Mouse (Mus musculus): Measurements from ENCODE around the gene Car6.

Car6 gene

DNA sequence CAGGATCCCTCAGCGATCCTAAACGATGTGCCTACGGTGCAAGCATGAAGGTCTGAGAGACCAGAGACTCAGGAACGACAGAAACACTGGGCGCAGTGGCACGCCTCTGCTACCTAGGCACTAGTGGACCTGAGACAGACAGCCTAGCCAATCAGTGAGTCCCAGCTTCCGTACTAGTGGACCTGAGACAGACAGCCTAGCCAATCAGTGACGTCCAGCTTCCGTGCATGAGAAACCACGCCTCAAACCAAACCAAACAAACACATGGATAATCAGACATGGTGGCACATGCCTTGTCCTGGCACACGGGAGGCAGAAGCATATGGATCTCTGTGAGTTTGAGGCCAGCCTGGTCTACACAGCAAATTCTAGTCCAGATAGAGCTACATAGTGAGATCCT lies 12.9 kb downstream of the Car6 start:
- DNase-seq (ENCODE audit: low spot score in 2 of 2) = no peak

DNA sequence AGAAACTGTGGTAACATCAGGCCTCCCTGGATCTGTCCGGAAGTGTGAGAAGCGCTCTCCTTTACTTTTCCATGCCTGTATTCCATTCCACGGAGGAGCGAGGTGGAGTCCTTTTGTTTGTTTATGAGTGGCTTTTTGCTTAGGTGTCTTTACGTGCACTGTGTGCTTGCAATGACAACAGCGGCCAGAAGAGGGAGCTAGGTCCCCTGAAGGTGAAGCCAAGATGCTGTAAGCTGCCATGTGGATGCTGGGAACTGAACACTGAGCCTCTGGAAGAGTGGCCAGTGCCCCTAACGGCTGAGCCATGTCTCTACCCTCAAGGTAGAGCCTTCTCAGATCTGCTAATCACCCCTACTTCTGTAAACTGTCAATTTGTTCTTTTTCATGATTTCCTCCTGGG lies 19.8 kb downstream of the Car6 start:
- no peak for DNase-seq (ENCODE audit: low spot score in 2 of 2)

- no peak for DNase-seq (ENCODE audit: low spot score in 2 of 2)
Measured at GRCm38 (mm10) chr4:150178131-150178530, 23.0 kb downstream of the Car6 start.

DNA sequence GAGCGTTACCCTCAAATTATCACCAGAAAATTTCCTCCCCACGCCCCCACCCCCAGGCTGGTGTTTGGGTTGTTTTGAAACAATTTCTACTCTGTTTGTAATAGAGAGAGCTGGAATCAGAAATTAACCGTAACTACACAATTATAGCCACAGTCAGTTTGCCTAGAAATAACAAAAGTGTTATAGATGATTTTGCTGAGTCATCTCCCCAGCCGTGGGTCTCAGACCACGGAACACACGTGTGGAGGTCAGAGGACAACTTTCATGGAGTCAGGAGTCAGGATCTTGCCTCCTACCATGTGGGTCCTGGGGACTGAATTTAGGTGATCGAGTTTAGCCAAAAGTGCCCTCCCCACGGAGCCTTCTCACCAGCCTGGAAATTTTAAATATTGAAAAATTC lies 24.0 kb downstream of the Car6 start:
- DNase-seq (ENCODE audit: low spot score in 2 of 2) = no peak

GRCm38 (mm10) chr4:150176535-150176934 lies 24.6 kb downstream of the Car6 start:
- DNase-seq (ENCODE audit: low spot score in 2 of 2) = peak; percentile 17 to 19

DNA sequence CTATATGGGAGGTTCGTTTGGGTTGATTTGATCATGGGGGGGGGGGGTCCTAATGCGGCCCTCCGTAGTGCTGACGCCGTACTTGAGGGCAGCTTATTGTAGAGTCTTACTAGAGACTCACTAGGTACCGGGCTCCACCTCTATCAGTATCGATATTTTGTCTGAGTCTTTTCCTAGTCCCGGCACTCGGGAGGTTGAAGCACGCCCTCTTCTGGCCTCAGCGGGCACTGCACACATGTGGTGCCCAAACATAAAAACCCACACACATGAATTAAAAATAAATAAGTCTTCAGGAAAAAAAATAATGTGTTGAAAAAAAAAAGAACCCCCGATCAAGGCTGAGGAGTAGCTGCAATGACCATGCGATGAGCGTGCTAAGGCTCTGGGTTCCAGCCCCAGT lies 27.1 kb downstream of the Car6 start:
- DNase-seq (ENCODE audit: low spot score in 2 of 2) = no peak

- peak; percentile 32 to 62 for DNase-seq (ENCODE audit: low spot score in 2 of 2)
Measured at GRCm38 (mm10) chr4:150173281-150173680, 27.9 kb downstream of the Car6 start.

DNA sequence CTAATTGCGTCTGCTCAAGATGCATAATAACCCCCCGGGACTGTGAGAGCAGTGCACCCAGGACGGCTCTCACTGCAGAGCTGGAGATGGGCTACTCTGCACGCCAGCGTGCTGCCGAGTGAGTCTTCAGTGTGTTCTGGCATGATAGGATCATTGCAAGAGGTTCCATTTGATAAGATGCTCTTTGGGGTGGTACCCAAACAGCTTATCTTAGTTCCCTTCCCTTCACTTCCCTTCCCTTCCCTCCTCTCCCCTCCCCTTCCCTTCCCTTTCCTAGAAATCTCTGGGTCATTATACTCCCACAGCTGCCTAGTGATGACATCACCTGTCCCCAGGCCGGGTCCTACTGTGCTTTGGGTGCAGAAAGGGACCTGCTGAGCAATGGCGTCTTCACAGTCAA lies 29.0 kb downstream of the Car6 start:
- DNase-seq (ENCODE audit: low spot score in 2 of 2) = no peak

GRCm38 (mm10) chr4:150168406-150168805 lies 32.7 kb downstream of the Car6 start:
- peak; percentile 16 to 39 for DNase-seq (ENCODE audit: low spot score in 2 of 2)

GRCm38 (mm10) chr4:150164875-150165274 lies 36.3 kb downstream of the Car6 start:
- DNase-seq (ENCODE audit: low spot score in 2 of 2) = no peak

GRCm38 (mm10) chr4:150162561-150163169 lies 38.5 kb downstream of the Car6 start:
- no peak for DNase-seq (ENCODE audit: low spot score in 2 of 2)

DNA sequence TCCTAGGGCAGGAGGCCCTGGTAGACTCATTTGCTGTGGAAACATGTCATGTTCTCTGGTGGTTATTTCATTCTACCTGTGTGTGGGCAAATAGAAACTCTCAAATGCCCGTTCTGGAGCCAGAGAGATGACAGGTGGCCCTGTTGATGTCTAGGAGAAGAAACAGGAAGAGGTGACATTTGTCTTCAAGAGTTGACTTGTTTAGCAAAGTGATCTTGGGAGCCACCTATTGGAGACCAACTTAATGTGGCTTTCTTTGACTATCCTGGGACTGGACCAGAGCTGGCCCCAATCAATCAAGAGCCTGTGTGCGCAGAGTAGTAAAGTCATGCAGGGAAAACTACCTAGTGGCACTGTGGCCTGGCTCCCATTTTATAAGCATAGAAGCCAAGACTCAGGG lies 41.7 kb downstream of the Car6 start:
- DNase-seq (ENCODE audit: low spot score in 2 of 2) = no peak

- no peak for DNase-seq (ENCODE audit: low spot score in 2 of 2)
Measured at GRCm38 (mm10) chr4:150157348-150157882, 43.7 kb downstream of the Car6 start.

- DNase-seq (ENCODE audit: low spot score in 2 of 2) = no peak
Measured at GRCm38 (mm10) chr4:150155731-150156130, 45.4 kb downstream of the Car6 start.

- no peak for DNase-seq (ENCODE audit: low spot score in 2 of 2)
Measured at GRCm38 (mm10) chr4:150155301-150155700, 45.8 kb downstream of the Car6 start.

DNA sequence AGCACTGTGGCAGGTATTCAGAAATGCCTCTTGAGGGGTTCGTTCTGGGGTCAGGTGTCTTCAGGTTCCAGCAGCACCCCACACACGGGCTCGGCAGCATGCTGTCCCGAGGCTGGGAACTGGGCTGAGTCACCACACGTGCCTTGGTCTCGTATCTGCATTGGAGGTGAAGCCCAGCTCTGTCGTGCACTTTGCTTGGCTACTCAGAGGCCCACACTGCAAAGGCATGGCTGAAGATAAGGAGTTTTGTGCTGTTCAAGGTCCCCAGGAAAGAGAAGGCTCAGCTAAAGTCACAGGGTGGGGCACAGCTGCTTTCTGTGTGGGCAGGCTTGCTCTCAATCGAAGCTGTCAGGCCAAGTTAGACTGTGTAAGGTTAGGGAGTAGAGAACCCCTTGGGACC lies 48.6 kb downstream of the Car6 start:
- DNase-seq (ENCODE audit: low spot score in 2 of 2) = no peak

DNA sequence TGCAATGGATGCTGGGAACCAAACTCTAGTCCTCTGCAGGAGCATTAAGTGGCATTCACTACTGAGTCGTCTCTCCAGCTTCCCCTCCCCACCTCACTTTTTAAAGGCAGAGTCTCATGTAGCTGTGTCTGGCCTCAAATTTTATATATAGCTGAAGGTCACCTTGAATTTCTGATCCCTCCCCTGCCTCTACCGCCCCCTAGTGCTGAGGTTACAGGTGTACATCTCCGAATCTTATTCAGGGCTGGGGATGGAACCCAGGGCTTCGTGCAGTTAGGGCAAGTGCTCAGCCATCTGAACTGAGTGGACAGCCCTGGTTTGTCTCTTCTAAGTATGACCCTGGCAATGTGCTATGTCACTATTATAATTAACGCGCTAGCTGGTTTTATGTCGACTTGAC lies 50.1 kb downstream of the Car6 start:
- no peak for DNase-seq (ENCODE audit: low spot score in 2 of 2)

- DNase-seq (ENCODE audit: low spot score in 2 of 2) = no peak
Measured at GRCm38 (mm10) chr4:150146286-150146685, 54.8 kb downstream of the Car6 start.

GRCm38 (mm10) chr4:150144242-150144641 lies 56.9 kb downstream of the Car6 start:
- no peak for DNase-seq (ENCODE audit: low spot score in 2 of 2)

DNA sequence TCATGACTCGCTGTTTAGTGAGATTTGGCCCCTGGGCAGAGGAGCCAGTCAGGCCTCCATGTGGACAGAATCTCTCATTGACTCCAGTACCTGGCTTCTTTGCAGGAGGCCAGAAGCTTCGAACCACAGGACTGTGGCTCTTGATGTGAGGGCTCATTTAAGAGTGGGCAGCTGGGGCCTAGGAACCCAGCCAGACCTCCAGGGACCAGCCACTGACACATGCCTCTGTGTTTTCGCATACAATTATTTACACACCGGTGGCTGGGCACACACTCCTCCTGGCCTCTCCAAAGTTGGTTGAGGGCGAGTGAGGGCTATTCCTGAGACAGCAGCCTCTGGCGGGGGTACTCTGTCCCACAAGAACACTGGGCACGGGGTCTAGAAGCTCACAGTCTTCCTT lies 60.8 kb downstream of the Car6 start:
- no peak for DNase-seq (ENCODE audit: low spot score in 2 of 2)

DNA sequence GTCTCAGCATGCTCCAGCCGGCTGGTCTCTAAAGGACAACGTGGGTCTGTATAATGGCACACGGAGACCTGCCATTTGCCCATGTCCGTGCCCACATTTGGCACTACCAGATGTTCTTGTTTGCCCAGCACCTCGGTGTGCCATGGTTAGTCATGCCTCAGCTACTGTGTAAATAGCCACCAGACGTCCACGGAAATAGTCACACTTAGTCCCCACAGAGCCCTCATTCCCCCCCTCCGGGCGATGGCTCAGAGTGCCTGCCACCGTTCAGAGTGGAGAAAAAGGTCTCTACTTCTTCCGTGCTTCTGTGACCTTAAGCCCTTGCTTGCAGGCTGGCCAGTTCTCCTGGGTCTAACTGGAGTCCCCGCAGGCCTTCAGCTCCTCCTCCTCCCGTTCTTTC lies 62.0 kb downstream of the Car6 start:
- DNase-seq (ENCODE audit: low spot score in 2 of 2) = no peak

- DNase-seq (ENCODE audit: low spot score in 2 of 2) = peak; percentile 56 to 60
Measured at GRCm38 (mm10) chr4:150138084-150138543, 63.0 kb downstream of the Car6 start.

DNA sequence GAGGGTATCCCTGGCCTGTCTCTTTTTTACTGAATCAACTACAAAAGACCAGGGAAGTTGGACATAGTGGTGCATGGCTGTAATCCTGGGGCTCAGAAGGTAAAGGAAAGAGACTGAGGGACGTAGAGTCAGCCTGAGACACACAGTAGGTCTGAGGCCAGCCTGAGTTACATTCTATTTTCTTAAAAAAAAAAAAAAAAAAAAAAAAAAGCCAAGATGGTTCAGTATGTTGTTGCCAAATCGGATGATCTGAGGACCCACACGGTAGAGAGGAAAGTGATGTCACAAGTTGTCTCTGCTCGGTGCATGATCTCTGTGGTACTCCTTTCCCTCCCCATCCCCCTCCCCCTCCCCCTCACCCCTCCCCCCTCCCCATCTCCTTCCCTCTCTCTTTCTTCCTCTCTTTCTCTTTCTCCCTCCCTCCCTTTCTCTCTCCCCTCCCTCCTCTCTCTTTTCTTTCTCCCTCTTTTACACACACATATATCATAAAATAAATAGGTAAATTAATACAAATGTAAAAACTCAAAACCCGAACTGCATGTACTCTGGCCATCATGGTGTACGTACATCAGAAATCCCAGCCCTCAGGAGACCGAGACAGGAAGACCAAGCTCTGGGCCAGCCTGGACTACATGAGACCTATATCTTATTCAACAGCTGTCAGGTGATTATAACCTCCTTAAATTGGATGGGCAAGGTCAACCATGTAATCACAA lies 63.6 kb downstream of the Car6 start:
- DNase-seq (ENCODE audit: low spot score in 2 of 2) = no peak

Data from right cerebral cortex, adult 2 months (tissue).